Mouse (Mus musculus): ENCODE data around the gene Scnn1a. TPM values are rescaled to one million over a fixed set of nuclear protein-coding genes. Genes with fewer than 3 reads are reported as not detected.

Gene Scnn1a
- total RNA-seq, 2 experiments from 2014 or later: 1.7 to 4.5 TPM

Other genes starting within 250 kb of the Scnn1a start
- 100 to 1,000 TPM; 227 to 264 TPM for gene Chd4, start 224.7 kb upstream of the Scnn1a start, total RNA-seq (2021)
- 10 to 100 TPM; 36.5 to 36.8 TPM for gene Nop2, start 188.8 kb upstream of the Scnn1a start, total RNA-seq (2021)
- gene Iffo1, start 175.4 kb upstream of the Scnn1a start, total RNA-seq (2021): 10 to 100 TPM; 42.7 to 49.9 TPM
- gene Gapdh, start 154.2 kb upstream of the Scnn1a start, total RNA-seq (2021): 1,000 to 10,000 TPM; 1,146 to 1,218 TPM
- 100 to 1,000 TPM in 1 of 2 experiments, 10 to 100 TPM in 1; 95.5 to 107 TPM for gene Ncapd2, start 129.0 kb upstream of the Scnn1a start, total RNA-seq (2021)
- 100 to 1,000 TPM; 155 to 168 TPM for gene Mrpl51, start 128.9 kb upstream of the Scnn1a start, total RNA-seq (2021)
- 10 to 100 TPM; 42.5 to 44.0 TPM for gene Vamp1, start 105.1 kb upstream of the Scnn1a start, total RNA-seq (2021)
- gene Tapbpl, start 88.8 kb upstream of the Scnn1a start, total RNA-seq (2021): 10 to 100 TPM; 10.2 to 11.3 TPM
- gene Cd27, start 83.6 kb upstream of the Scnn1a start, total RNA-seq (2021): under 1 TPM; 0.36 to 0.68 TPM
- not detected for gene Tuba3a, start 34.6 kb upstream of the Scnn1a start, total RNA-seq (2021)
- gene Ltbr, start 6.8 kb upstream of the Scnn1a start, total RNA-seq (2021): 10 to 100 TPM; 88.9 to 89.8 TPM
- gene Tnfrsf1a, start 28.7 kb downstream of the Scnn1a start, total RNA-seq (2021): 100 to 1,000 TPM; 219 to 241 TPM
- under 1 TPM; 0.59 to 0.62 TPM for gene Plekhg6, start 60.1 kb downstream of the Scnn1a start, total RNA-seq (2021)
- gene Cd9, start 174.1 kb downstream of the Scnn1a start, total RNA-seq (2021): 100 to 1,000 TPM; 141 to 154 TPM
- gene Vwf, start 226.1 kb downstream of the Scnn1a start, total RNA-seq (2021): 10 to 100 TPM; 19.8 to 20.4 TPM